Mouse (Mus musculus) small intestine, adult 2 months (tissue): ENCODE data around the gene P2rx4. TPM values are rescaled to one million over a fixed set of nuclear protein-coding genes. Genes with fewer than 3 reads are reported as not detected.
A peak's percentile ranks its signal among the peaks of the same experiment; 100 is the strongest.

ENCODE experiments used
- H3K27ac ChIP-seq: fragments of 200-500 bp; 2 replicates; pipeline ENCODE4 v1.5.1; 2012; ENCODE audit warnings: low read depth, low read length, control low read depth, inconsistent platforms; ENCODE audit not compliant: insufficient read depth
- H3K27me3 ChIP-seq: fragments of 200-500 bp; 2 replicates; pipeline ENCODE4 v1.6.1; 2012; ENCODE audit warnings: mild to moderate bottlenecking, moderate library complexity, low read length, inconsistent platforms; ENCODE audit not compliant: control insufficient read depth, insufficient read depth
- H3K36me3 ChIP-seq: fragments of 200-500 bp; 2 replicates; pipeline ENCODE4 v1.6.1; 2012; ENCODE audit warnings: mild to moderate bottlenecking, low read length, control low read depth, inconsistent platforms; ENCODE audit not compliant: control insufficient read depth, insufficient read depth
- H3K4me1 ChIP-seq: fragments of 200-500 bp; 2 replicates; pipeline ENCODE4 v1.6.1; 2012; ENCODE audit warnings: low read length, inconsistent platforms, mixed read lengths; ENCODE audit not compliant: control insufficient read depth, insufficient read depth, insufficient read length
- H3K4me3 ChIP-seq: fragments of 200-500 bp; 2 replicates; pipeline ENCODE4 v1.5.1; 2012; ENCODE audit warnings: low read depth, mild to moderate bottlenecking, control low read depth, inconsistent platforms, low read length, moderate library complexity
- CTCF ChIP-seq: fragments of 200-500 bp; IDR thresholded peaks from 2 replicates; pipeline ENCODE4 v1.5.1; 2012; ENCODE audit warnings: low read depth, mild to moderate bottlenecking, control low read depth, inconsistent platforms, low read length, moderate library complexity, mixed read lengths; ENCODE audit not compliant: insufficient replicate concordance, insufficient read length; ENCODE audit errors: extremely low read depth
- POLR2A ChIP-seq: fragments of 200-500 bp; IDR thresholded peaks from 2 replicates; pipeline ENCODE4 v1.6.1; 2012; ENCODE audit warnings: low read depth, mild to moderate bottlenecking, control low read depth, inconsistent platforms, low read length, moderate library complexity
- WGBS: fragments of 180-500 bp; shearing (Covaris S2); methylation state at CpG from one replicate; pipeline ENCODE4 v1.1.7; 2018; 5-methylcytosine and 5-hydroxymethylcytosine counted together
- polyA plus RNA-seq: library from polyadenylated mRNA; depleted of rRNA; stranded (reverse); fragments of >200 nt; gene quantifications from 2 replicates; pipeline ENCODE4 v1.2.3, GENCODE M21; 2012

The P2rx4 gene
- polyA plus RNA-seq, 1 experiment = 61.9 TPM

DNA sequence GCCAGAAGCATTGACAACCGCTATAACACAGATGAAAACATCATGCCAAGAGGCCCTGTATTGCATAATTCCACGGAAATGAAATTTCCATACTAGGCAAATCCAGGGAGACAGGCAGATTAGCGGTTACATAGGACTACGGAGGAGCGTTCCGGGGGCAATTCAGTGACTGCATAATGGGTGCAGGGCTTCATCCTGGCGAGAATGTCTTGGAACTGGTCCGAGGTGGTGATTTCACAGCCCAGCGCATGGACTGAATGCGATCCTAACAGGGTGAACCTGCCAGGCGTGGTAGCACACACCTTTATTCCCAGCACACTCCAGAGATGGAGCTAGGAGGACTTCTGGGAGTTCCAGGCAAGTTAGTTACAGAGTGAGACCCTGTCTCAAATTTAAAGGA, 59.9 kb downstream of the P2rx4 start:
- Histone ChIP-seq H3K27me3 (no peaks in the 10 kb centered on the region), H3K4me1 (peaks cover 10% of the 10 kb centered on the region), H3K36me3 (no peaks in the 10 kb centered on the region), H3K4me3 (no peak overlapping the region), H3K27ac (no peak overlapping the region)
- 92% methylated on average over 11 of the region's 11 CpGs for WGBS
- no peak for TF ChIP-seq CTCF
- TF ChIP-seq POLR2A = no peak

- WGBS = 81% methylated on average over 15 of the region's 15 CpGs
- no peak overlapping the region for H3K27ac ChIP-seq
- no peak overlapping the region for H3K4me3 ChIP-seq
- H3K36me3 ChIP-seq = no peaks in the 10 kb centered on the region
- no peaks in the 10 kb centered on the region for H3K27me3 ChIP-seq
- TF ChIP-seq POLR2A = no peak
- no peak for TF ChIP-seq CTCF
- peaks cover 5% of the 10 kb centered on the region for H3K4me1 ChIP-seq
These were observed 61.8 kb downstream of the P2rx4 start for GRCm38 (mm10) chr5:122769101-122769568.

GRCm38 (mm10) chr5:122770304-122770703, 63.0 kb downstream of the P2rx4 start:
- Histone ChIP-seq H3K4me1 (peaks cover 8% of the 10 kb centered on the region), H3K27ac (peak overlapping the region; percentile 43), H3K36me3 (no peaks in the 10 kb centered on the region), H3K4me3 (no peak overlapping the region), H3K27me3 (no peaks in the 10 kb centered on the region)
- 57% methylated on average over 7 of the region's 7 CpGs for WGBS
- no peak for TF ChIP-seq POLR2A
- no peak for TF ChIP-seq CTCF

DNA sequence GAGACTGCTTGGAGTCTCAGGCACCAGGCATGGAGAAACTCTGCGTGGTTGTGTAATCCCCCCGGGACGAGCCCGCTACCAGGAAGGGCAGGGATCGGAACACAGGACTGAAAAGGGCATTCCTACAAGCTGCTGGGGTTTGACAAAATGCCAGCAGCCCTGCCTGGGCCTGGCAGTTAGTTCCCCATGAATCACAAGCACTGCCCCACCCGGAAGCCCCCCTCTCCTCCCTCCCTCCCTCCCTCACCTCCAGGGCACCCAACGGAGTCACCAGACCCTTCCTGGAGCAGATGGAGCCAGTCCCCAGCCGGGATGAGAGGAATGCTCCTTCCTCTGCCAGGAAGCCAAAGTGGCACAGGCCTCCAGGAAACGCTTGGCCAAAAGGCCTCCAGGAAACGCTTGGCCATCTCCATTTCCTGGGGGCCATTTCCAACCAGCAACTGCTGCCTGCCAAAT, 63.5 kb downstream of the P2rx4 start:
- H3K27me3 ChIP-seq = no peaks in the 10 kb centered on the region
- H3K4me1 ChIP-seq = peaks cover 10% of the 10 kb centered on the region
- WGBS = 44% methylated on average over 10 of the region's 10 CpGs
- TF ChIP-seq POLR2A (no peak), CTCF (no peak)
- no peaks in the 10 kb centered on the region for H3K36me3 ChIP-seq
- H3K4me3 ChIP-seq = no peak overlapping the region
- H3K27ac ChIP-seq = peak overlapping the region; percentile 43

GRCm38 (mm10) chr5:122771428-122771827, 64.1 kb downstream of the P2rx4 start:
- Histone ChIP-seq H3K27me3 (no peaks in the 10 kb centered on the region), H3K4me1 (peaks cover 10% of the 10 kb centered on the region)
- 71% methylated on average over 9 of the region's 9 CpGs for WGBS

GRCm38 (mm10) chr5:122773756-122774155, 66.4 kb downstream of the P2rx4 start:
- no peak overlapping the region for H3K27ac ChIP-seq
- peaks cover 10% of the 10 kb centered on the region for H3K4me1 ChIP-seq
- H3K27me3 ChIP-seq = peaks cover 3% of the 10 kb centered on the region; the same call in 1 of the 2 replicates
- TF ChIP-seq POLR2A = no peak
- TF ChIP-seq CTCF = no peak
- H3K36me3 ChIP-seq = no peaks in the 10 kb centered on the region
- no peak overlapping the region for H3K4me3 ChIP-seq
- 77% methylated on average over 11 of the region's 11 CpGs for WGBS

More at GRCm38 (mm10) chr5:122771428-122771827, 64.1 kb downstream of the P2rx4 start:
- no peak overlapping the region for H3K27ac ChIP-seq
- H3K4me3 ChIP-seq = no peak overlapping the region
- no peaks in the 10 kb centered on the region for H3K36me3 ChIP-seq
- TF ChIP-seq CTCF = no peak
- TF ChIP-seq POLR2A = no peak

- H3K27me3 ChIP-seq = peaks cover 7% of the 10 kb centered on the region
- no peaks in the 10 kb centered on the region for H3K36me3 ChIP-seq
- no peak for TF ChIP-seq POLR2A
- H3K4me1 ChIP-seq = peaks cover 12% of the 10 kb centered on the region
- H3K27ac ChIP-seq = no peak overlapping the region
- 49% methylated on average over 28 of the region's 28 CpGs for WGBS
- H3K4me3 ChIP-seq = peak overlapping the region; percentile 46
These were observed 67.6 kb downstream of the P2rx4 start for GRCm38 (mm10) chr5:122774743-122775611.
